Mouse (Mus musculus) frontal cortex, postnatal 10 days (tissue): ENCODE results near the gene Tapbp.

Experiments used
- DNase-seq, 2 experiments: peaks; one replicate each; pipeline ENCODE4 v3.0.0; 2022; ENCODE audit warnings: low spot score in 2 of 2, mixed read lengths in 1 of 2

Tapbp gene

DNA sequence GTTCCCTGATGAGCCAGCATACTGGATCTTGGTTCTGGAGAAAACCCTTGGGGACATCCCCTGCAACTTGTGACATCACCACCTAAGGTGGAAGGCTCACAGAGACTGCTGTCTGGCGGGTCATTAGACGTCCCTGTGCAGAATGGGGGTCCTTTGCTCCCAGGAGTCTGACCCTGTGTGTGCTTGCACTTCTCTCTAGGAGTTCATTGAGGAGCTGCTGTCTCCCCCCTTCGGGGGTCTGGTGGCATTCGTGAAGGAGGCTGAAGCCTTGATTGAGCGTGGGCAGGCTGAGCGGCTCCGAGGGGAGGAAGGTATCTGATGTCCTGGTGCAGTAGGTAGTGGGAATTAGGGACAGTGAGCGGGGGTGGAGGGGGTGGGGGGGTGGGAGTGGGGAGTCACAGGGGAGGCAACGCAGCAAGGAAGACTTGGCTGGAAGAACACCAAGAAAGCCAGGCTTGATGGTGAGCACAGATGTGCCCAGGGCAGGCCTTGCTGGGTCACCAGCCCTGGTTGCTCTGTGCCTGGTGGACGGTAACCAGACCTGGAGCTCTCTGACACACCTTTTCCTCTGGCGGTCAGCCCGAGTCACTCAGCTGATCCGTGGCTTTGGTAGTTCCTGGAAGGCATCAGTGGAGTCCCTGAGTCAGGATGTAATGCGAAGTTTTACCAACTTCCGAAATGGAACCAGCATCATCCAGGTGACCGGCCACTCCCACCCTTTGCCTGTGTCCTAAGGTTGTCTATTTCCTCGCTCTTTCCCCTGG, 49.6 kb downstream of the Tapbp start:
- no peak for DNase-seq

DNA sequence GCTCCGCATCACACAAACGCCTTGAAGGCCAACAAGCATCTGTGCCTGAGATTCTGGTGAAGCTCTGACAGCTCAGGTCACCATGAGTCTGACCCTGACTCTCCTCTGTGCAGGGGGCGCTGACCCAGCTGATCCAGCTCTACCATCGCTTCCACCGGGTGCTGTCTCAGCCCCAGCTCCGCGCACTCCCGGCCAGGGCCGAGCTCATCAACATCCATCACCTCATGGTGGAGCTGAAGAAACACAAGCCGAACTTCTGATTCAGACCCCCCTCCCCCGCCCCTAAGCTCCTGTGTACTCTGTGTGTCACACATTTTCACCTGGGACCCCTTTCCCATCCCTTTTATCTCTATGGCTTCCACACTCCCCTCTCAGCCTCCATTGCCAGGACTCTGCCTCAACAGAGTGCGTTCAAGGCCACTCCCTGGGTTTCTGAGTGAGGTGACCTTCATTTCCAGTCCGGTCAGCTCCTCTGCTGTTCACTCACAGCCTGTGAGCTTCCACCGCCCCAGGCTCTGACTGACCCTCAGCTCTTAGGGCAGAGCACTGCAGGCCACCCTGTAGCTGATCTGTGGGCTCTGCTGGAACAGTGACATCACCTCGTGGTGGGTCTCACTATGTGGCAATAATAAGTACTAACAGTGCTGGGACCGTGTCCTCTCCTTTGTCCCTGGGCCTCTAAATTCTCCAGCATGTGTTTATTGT, 50.3 kb downstream of the Tapbp start:
- no peak for DNase-seq

DNA sequence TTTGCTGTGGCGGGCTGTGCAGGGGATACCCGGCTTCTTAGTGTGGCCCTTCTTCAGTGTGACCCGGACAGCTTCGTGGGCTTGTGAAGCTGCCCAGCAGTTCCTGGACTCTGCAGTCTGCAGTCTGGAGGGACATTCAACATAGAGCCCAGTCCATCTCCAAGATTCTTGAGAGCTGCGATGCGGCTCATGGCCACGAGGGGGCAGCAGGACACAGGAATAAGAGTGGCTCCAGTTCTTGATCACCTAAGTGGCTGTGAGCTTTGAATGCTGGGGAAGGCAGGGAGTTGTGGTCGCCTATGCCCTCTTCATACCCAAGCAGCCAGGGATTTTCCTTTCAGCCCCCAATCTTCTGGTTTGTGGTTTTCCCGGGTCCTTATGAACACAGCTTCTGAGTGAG, 52.8 kb downstream of the Tapbp start:
- peak in 1 of 2 experiments; percentile 65 for DNase-seq

- no peak for DNase-seq
Measured at GRCm38 (mm10) chr17:33968927-33969326, 53.2 kb downstream of the Tapbp start.

- DNase-seq = no peak
Measured at GRCm38 (mm10) chr17:33969394-33969793, 53.7 kb downstream of the Tapbp start.

DNA sequence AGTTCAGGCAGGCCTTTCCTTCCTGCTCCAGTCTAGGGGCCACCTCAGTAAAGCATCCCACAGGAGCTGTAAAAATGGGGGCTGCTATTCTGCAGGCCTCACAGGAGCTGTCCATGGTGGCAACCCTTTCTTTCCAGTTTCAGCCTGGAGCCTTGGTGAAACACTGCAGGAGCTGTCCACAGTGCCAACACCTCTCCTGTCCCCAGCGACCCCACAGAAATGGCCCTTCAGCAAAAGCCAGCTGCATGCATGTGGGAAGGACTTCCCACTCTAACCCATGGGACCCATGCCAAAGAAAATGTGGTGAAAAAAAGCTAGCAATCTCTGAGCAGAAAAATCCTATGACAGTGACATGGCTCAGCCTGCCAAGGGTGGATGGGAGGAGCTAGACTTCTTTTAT, 57.0 kb downstream of the Tapbp start:
- DNase-seq = no peak

- no peak for DNase-seq
Measured at GRCm38 (mm10) chr17:33973572-33973971, 57.9 kb downstream of the Tapbp start.

DNA sequence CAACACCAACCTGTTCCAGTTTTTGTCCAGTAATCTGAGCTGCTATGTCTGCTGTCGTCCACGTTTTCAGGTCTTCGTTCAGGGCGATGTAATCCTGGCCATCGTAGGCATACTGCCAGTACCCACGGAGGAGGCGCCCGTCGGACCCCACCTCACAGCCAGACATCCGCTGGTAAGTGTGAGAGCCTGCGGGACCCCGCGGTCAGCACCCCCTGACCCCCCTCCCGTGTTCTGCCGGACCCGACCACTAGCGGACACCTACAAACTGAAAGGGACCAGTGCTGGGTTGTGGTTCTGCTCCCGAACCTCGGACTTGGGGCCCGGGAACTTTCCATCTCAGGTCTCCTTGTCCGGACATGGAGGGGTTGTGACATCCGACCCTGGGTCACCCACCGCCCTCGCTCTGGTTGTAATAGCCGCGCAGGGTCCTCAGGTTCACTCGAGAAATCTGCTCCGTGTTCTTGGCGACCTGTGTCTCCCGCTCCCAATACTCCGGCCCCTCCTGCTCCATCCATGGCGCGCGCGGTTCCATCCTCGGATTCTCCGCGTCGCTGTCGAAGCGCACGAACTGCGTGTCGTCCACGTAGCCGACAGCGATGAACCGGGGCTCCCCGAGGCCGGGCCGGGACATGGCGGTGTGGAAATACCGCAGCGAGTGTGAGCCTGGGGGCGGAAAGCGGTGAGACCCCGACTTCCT, 62.3 kb downstream of the Tapbp start:
- DNase-seq = no peak

DNA sequence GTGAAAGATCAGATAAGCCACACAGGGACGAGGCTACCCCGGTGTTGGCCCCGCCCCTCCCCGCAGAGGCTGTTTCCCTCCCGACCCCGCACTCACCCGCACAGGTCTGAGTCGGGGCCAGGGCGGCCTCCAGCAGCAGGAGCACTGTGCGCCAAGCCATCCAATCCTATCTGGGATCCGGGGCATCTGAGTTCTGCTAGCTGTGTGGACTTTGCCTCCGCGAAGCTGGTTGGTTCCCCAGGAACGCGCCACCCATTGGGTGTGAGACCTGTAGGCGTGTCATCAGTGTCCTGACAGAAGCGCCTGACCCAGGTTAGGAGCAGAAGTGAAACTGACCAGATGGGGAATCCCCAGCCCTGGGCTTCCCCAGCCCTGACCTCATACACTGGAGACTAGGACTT, 62.9 kb downstream of the Tapbp start:
- DNase-seq = no peak
